Mouse (Mus musculus): ENCODE measurements around the gene Lhx2.

DNA sequence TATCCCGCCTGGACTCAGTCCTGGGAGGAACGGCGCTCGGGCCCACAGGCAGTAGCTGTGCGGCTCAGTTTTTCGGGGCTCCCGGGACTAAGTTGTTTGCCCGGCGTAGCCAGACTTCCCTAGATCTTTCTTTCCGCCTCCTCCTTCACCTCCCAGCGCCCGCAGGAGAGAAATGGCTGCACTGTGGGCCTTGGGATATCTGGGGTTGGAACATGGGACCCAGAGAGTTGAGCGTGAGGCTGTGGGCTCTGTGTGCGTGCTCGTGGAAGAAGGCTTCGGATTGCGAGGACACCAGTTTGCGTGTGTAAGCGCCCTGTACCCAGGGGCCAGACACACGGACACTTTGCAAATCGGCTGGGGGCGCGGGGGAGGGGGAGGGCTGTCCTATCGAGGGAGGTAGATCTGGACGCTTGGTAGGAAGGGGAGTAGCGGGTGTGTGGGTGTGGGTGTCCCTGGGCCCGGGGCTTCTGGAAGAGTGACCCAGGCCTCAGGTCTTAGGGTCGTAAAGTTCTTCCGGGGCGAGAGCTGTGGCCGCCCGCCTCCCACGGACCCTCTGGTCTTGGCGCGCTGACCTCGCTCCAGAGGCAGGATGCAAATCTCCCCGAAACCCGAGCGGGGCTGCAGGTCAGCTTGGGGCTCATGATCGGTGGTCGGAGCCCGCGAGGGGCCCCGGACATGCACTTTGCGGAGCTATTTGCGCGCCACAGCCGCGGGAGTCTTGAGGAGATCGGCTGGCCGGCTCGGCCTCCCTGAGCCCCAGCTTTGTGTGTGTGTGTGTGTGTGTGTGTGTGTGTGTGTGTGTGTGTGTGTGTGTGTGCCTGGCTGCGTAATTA is 17.6 kb downstream of the Lhx2 start:
- TF ChIP-seq POLR2A (IDR thresholded peaks at IDR 0.05; ENCODE audit: insufficient read length, low read depth) (no peak), MAX (IDR thresholded peaks at IDR 0.05; ENCODE audit: low read depth) (no peak), POLR2AphosphoS2 (IDR thresholded peaks at IDR 0.05; ENCODE audit: insufficient read length, low read depth) (no peak), E2F4 (IDR thresholded peaks at IDR 0.05; ENCODE audit: insufficient read depth) (no peak), USF1 (IDR thresholded peaks at IDR 0.05; ENCODE audit: low read depth) (no peak), MYOG (IDR thresholded peaks at IDR 0.05; ENCODE audit: control insufficient read depth in 1 of 3, insufficient read depth in 1 of 3, insufficient read length in 2 of 3, low read depth in 2 of 3) (no peak), MYOD1 (IDR thresholded peaks at IDR 0.05; ENCODE audit: control insufficient read depth in 1 of 3, insufficient read length in 2 of 3, low read depth in 2 of 3) (no peak), TCF12 (IDR thresholded peaks at IDR 0.05; ENCODE audit: insufficient read depth, poor library complexity, severe bottlenecking) (no peak), CEBPB (IDR thresholded peaks at IDR 0.05; ENCODE audit: insufficient read depth, poor library complexity, severe bottlenecking) (no peak), TCF3 (IDR thresholded peaks at IDR 0.05; ENCODE audit: insufficient read length, low read depth) (no peak), REST (IDR thresholded peaks at IDR 0.05; ENCODE audit: insufficient read depth, insufficient read length) (no peak), SRF (IDR thresholded peaks at IDR 0.05; ENCODE audit: control insufficient read depth, insufficient read length, low read depth) (no peak)
